Mouse (Mus musculus): Measurements from ENCODE around the gene Pde3a. TPM values are rescaled to one million over a fixed set of nuclear protein-coding genes. Genes with fewer than 3 reads are reported as not detected.

The Pde3a gene
- total and polyA plus RNA-seq, 2 experiments from 2014 or later: 2.0 to 12.1 TPM

DNA sequence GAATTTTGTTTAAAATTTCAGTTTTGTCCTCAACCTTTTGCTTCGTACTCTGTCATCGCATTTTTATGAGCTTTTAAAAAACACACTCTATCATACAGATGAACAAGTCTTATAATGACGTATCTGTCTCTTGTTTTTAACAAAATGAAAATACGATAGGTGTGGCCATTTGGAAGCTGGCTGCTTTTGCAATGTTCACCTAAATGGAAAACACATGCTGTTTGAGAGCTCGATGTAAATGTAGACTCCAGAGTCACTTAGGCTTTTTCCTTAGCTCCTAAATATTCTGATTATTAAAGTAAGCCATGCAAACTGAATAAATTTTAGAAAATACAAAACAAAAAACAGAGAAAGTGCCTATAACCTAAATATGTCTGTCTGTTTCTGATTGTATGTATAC, 101.2 kb downstream of the Pde3a start:
- TF ChIP-seq CTCF (IDR thresholded peaks at IDR 0.05): no peak
- Histone ChIP-seq H3K4me1 (ENCODE audit: insufficient read depth, low read length) (no peaks in the 10 kb centered on the region), H3K9me3 (ENCODE audit: low read length) (no peaks in the 10 kb centered on the region), H3K36me3 (ENCODE audit: insufficient read depth, low read length) (no peaks in the 10 kb centered on the region), H3K4me3 (ENCODE audit: low read depth, low read length) (no peak overlapping the region), H3K27me3 (ENCODE audit: insufficient read depth, low read length) (no peaks in the 10 kb centered on the region), H3K4me2 (ENCODE audit: low read depth, low read length, poor library complexity, severe bottlenecking) (no peak overlapping the region), H3K27ac (ENCODE audit: low read depth, low read length) (no peak overlapping the region), H3K9ac (replicated peaks; ENCODE audit: low read length, poor library complexity, severe bottlenecking) (no peak overlapping the region)
- no peak for ATAC-seq (ENCODE audit: low FRiP score)
- DNase-seq (ENCODE audit: low spot score): no peak
- WGBS: 88% methylated on average over 5 of the region's 5 CpGs

DNA sequence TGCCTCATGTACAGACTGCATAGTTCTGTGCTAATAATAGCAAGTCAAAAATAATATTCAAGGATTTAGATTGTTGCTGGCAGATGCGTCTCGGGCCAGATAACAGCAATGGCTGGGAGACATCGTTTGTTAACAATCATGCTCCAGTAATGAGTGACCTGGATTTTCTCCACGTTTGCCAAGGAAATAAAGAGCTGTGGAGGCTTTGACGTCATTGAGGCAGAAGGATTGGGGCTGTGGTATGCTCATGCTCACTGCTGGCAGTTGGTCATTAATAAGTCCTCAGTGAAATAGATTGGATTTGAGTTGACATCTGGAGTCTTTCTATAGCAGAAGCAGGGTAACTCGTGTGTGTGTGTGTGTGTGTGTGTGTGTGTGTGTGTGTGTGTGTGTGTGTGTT, 103.2 kb downstream of the Pde3a start:
- Histone ChIP-seq H3K27me3 (ENCODE audit: insufficient read depth, low read length) (no peaks in the 10 kb centered on the region), H3K27ac (ENCODE audit: low read depth, low read length) (no peak overlapping the region), H3K9me3 (ENCODE audit: low read length) (no peaks in the 10 kb centered on the region), H3K4me3 (ENCODE audit: low read depth, low read length) (no peak overlapping the region), H3K4me2 (ENCODE audit: low read depth, low read length, poor library complexity, severe bottlenecking) (no peak overlapping the region), H3K9ac (replicated peaks; ENCODE audit: low read length, poor library complexity, severe bottlenecking) (no peak overlapping the region), H3K4me1 (ENCODE audit: insufficient read depth, low read length) (no peaks in the 10 kb centered on the region), H3K36me3 (ENCODE audit: insufficient read depth, low read length) (no peaks in the 10 kb centered on the region)
- ATAC-seq (ENCODE audit: low FRiP score) (no peak), DNase-seq (ENCODE audit: low spot score) (peak; percentile 40)
- WGBS: 54% methylated on average over 6 of the region's 6 CpGs
- no peak for TF ChIP-seq CTCF (IDR thresholded peaks at IDR 0.05)

DNA sequence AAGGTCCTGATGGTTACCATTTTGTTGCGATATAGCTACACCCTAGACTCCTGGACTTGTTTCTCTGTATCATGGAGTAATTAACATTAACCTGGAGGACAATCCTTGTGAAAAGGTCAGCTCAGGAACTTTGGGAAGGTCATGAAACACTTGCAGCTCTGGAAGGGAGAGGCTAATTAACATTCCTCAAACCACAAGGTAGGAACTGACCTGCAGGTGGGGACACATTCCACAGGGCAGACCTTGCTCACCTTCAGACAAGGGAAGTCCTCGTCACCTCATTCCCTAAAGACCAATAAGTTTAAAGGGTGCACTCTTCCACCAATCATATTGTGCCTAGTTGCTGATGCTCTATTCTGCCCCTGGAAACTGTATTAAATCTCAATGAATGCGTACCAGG, 114.6 kb downstream of the Pde3a start:
- no peak for TF ChIP-seq CTCF (IDR thresholded peaks at IDR 0.05)
- Histone ChIP-seq H3K36me3 (ENCODE audit: insufficient read depth, low read length) (no peaks in the 10 kb centered on the region), H3K9me3 (ENCODE audit: low read length) (no peaks in the 10 kb centered on the region), H3K4me3 (ENCODE audit: low read depth, low read length) (no peak overlapping the region), H3K27ac (ENCODE audit: low read depth, low read length) (no peak overlapping the region), H3K4me2 (ENCODE audit: low read depth, low read length, poor library complexity, severe bottlenecking) (no peak overlapping the region), H3K4me1 (ENCODE audit: insufficient read depth, low read length) (no peaks in the 10 kb centered on the region), H3K9ac (replicated peaks; ENCODE audit: low read length, poor library complexity, severe bottlenecking) (no peak overlapping the region), H3K27me3 (ENCODE audit: insufficient read depth, low read length) (no peaks in the 10 kb centered on the region)
- 91% methylated on average over 3 of the region's 3 CpGs for WGBS
- no peak for ATAC-seq (ENCODE audit: low FRiP score)
- no peak for DNase-seq (ENCODE audit: low spot score)

DNA sequence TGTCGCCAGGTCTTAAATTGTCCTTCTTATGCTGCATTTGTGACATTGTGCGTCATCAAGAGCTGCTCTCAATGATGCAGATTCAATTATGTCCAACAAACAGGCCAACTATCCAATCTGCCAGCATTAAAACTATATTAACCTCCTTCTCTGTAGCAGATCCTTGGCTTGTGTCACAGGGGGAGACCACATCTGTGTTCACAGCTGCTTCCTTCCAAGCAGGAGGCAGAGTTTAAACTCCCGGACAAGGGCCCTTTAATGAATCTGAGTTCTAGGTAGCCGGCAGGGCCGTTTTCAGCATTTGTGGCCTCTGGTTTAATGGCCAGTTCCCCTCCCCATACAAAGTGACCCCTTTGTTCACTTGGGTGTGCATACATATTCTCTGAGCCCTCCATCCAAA, 118.0 kb downstream of the Pde3a start:
- no peaks in the 10 kb centered on the region for H3K27me3 ChIP-seq (ENCODE audit: insufficient read depth, low read length)
- DNase-seq (ENCODE audit: low spot score) (no peak), ATAC-seq (ENCODE audit: low FRiP score) (no peak)
- 75% methylated on average over 5 of the region's 5 CpGs for WGBS
- TF ChIP-seq CTCF (IDR thresholded peaks at IDR 0.05): no peak
- H3K9me3 ChIP-seq (ENCODE audit: low read length): no peaks in the 10 kb centered on the region
- H3K4me1 ChIP-seq (ENCODE audit: insufficient read depth, low read length): no peaks in the 10 kb centered on the region
- no peak overlapping the region for H3K4me3 ChIP-seq (ENCODE audit: low read depth, low read length)
- H3K36me3 ChIP-seq (ENCODE audit: insufficient read depth, low read length): no peaks in the 10 kb centered on the region
- no peak overlapping the region for H3K27ac ChIP-seq (ENCODE audit: low read depth, low read length)
- H3K9ac ChIP-seq (replicated peaks; ENCODE audit: low read length, poor library complexity, severe bottlenecking): no peak overlapping the region
- H3K4me2 ChIP-seq (ENCODE audit: low read depth, low read length, poor library complexity, severe bottlenecking): no peak overlapping the region

DNA sequence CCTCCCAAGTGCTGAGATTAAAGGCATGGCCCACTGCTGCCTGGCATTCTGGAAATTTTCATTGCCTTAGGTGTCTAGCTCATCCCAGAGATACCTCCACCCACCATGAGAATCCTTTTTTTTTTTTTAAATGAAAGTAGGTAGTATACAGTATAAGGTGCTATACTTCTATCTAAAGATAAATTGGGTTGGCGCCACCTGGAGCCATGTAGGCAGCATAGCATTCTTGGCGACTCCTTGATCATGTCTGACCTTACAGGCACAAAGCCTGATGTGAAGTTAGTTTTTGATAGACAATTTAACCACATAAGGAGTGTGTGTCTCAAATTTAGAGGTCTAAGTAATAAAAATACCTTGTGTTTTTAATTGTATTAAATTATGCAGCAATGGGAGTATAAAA, 123.6 kb downstream of the Pde3a start:
- WGBS: 67% methylated on average over 2 of the region's 2 CpGs
- peak; percentile 44 for DNase-seq (ENCODE audit: low spot score)
- Histone ChIP-seq H3K27ac (ENCODE audit: low read depth, low read length) (no peak overlapping the region), H3K9ac (replicated peaks; ENCODE audit: low read length, poor library complexity, severe bottlenecking) (no peak overlapping the region), H3K4me1 (ENCODE audit: insufficient read depth, low read length) (no peaks in the 10 kb centered on the region), H3K4me3 (ENCODE audit: low read depth, low read length) (no peak overlapping the region), H3K27me3 (ENCODE audit: insufficient read depth, low read length) (no peaks in the 10 kb centered on the region), H3K4me2 (ENCODE audit: low read depth, low read length, poor library complexity, severe bottlenecking) (no peak overlapping the region), H3K9me3 (ENCODE audit: low read length) (no peaks in the 10 kb centered on the region), H3K36me3 (ENCODE audit: insufficient read depth, low read length) (no peaks in the 10 kb centered on the region)
- peak; percentile 41 for TF ChIP-seq CTCF (IDR thresholded peaks at IDR 0.05)
- no peak for ATAC-seq (ENCODE audit: low FRiP score)

DNA sequence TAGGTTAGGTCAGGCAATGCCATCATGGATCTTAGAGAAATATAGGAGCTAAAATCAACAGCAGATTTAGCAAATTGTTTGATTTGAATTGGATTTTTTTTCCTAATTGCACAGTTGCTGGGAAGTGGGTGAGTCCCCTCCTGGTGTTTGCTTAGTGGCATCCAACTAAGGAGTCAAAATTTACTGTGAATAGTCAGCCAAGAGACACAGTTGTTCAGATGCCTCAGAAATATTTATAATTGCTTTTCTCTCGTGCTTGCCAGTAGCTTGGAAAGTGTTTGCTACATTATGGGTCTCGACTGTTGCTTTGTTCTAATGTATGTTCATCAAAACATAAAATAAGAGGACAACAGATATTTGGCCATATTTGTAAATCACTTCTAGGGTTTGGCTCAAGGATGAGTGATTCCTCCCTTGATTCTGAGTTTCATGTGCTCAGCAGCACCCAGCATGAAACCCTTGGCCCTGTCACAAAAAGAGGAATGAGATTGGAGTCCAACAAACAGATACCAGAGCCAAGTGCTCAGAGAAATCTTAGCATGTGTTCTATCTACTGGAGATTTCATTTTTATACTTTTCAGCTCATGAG, 125.5 kb downstream of the Pde3a start:
- Histone ChIP-seq H3K27ac (ENCODE audit: low read depth, low read length) (no peak overlapping the region), H3K36me3 (ENCODE audit: insufficient read depth, low read length) (no peaks in the 10 kb centered on the region), H3K4me1 (ENCODE audit: insufficient read depth, low read length) (no peaks in the 10 kb centered on the region), H3K9me3 (ENCODE audit: low read length) (no peaks in the 10 kb centered on the region), H3K4me3 (ENCODE audit: low read depth, low read length) (no peak overlapping the region), H3K9ac (replicated peaks; ENCODE audit: low read length, poor library complexity, severe bottlenecking) (no peak overlapping the region), H3K27me3 (ENCODE audit: insufficient read depth, low read length) (no peaks in the 10 kb centered on the region), H3K4me2 (ENCODE audit: low read depth, low read length, poor library complexity, severe bottlenecking) (no peak overlapping the region)
- 71% methylated on average over 2 of the region's 2 CpGs for WGBS
- DNase-seq (ENCODE audit: low spot score) (peak; percentile 24), ATAC-seq (ENCODE audit: low FRiP score) (no peak)
- no peak for TF ChIP-seq CTCF (IDR thresholded peaks at IDR 0.05)

Measured in midbrain, postnatal 0 days (tissue).